In the genomic region with DNA sequence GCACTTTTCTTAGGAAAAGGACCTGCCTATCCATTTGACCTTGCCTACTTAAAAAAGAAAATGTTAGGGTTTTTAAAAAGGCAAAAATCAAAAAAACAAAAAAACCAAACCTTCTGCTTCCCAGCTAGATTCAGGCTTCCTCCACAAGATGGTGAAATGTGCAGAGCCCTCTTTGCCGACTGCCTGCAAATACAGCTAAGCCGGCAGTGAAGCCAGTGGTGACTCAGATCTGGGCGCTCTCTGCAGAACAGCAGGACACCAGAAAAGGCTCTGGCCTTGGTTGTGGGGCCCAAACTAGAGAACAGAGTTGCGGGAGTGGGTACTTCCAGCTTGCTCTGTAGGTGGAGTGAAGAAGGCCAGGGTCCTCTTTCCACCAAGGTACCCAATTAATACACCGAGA, we compare ENCODE assay signal across 10 mouse cellular contexts. TPM values are rescaled to one million over a fixed set of nuclear protein-coding genes. Genes with fewer than 3 reads are reported as not detected.
A peak's percentile ranks its signal among the peaks of the same experiment; 100 is the strongest.
DNase-seq lines count a peak whose midpoint lies in the region; ATAC-seq lines count a peak whose summit lies in the region.
"Had no signal": no experiment of that assay in that cellular context is flagged by ENCODE, and none has a peak within 500 bp of the region (broad histone marks: within the 10 kb centered on the region; RNA-seq: fewer than 3 reads in every experiment).

No protein-coding gene starts in this region.

- no peaks in the 10 kb centered on the region for H3K9me3 ChIP-seq in heart, embryonic 13.5 days
- no peaks in the 10 kb centered on the region for H3K9me3 ChIP-seq in embryonic facial prominence, embryonic 14.5 days (ENCODE audit: control insufficient read depth, low read length)
- H3K9me3 ChIP-seq in limb, embryonic 15.5 days: no peaks in the 10 kb centered on the region

- 28% methylated on average over 5 of the region's 5 CpGs for WGBS in heart, embryonic 13.5 days
- whole genome bisulfite sequencing in embryonic facial prominence, embryonic 14.5 days: 38% methylated on average over 5 of the region's 5 CpGs
- WGBS in limb, embryonic 15.5 days: 27% methylated on average over 5 of the region's 5 CpGs

- no peak overlapping the region for H3K9ac ChIP-seq in heart, embryonic 13.5 days
- no peak overlapping the region for H3K9ac ChIP-seq in embryonic facial prominence, embryonic 14.5 days (ENCODE audit: low read depth, low read length)
- no peak overlapping the region for H3K9ac ChIP-seq in limb, embryonic 15.5 days

- H3K4me2 ChIP-seq in heart, embryonic 13.5 days: peak overlapping the region; percentile 91
- H3K4me2 ChIP-seq in embryonic facial prominence, embryonic 14.5 days (ENCODE audit: low read depth, low read length): peak overlapping the region; percentile 89; the same call in 1 of the 2 replicates
- H3K4me2 ChIP-seq in limb, embryonic 15.5 days: peak overlapping the region; percentile 87; the same call in 1 of the 2 replicates

- no peaks in the 10 kb centered on the region for H3K36me3 ChIP-seq in heart, embryonic 13.5 days
- H3K36me3 ChIP-seq in embryonic facial prominence, embryonic 14.5 days (ENCODE audit: control insufficient read depth, insufficient read depth, low read length): no peaks in the 10 kb centered on the region
- no peaks in the 10 kb centered on the region for H3K36me3 ChIP-seq in limb, embryonic 15.5 days

- H3K4me1 ChIP-seq in heart, embryonic 13.5 days: peaks cover 15% of the 10 kb centered on the region
- H3K4me1 ChIP-seq in embryonic facial prominence, embryonic 14.5 days (ENCODE audit: control insufficient read depth, insufficient read depth, low read length): peaks cover 2% of the 10 kb centered on the region; the same call in 1 of the 2 replicates
- peaks cover 14% of the 10 kb centered on the region for H3K4me1 ChIP-seq in limb, embryonic 15.5 days

- peaks cover 86% of the 10 kb centered on the region for H3K27me3 ChIP-seq in heart, embryonic 13.5 days (replicated peaks)
- peaks cover 56% of the 10 kb centered on the region for H3K27me3 ChIP-seq in embryonic facial prominence, embryonic 14.5 days (replicated peaks; ENCODE audit: control insufficient read depth, insufficient read depth, low read length)
- peaks cover 63% of the 10 kb centered on the region for H3K27me3 ChIP-seq in limb, embryonic 15.5 days

- DNase-seq in heart, postnatal 25 days (ENCODE audit: low spot score): no peak
- peak; percentile 49 for DNase-seq in NIH3T3 (ENCODE audit: low read depth)
- no peak for DNase-seq in embryonic facial prominence, embryonic 14.5 days (ENCODE audit: low spot score)
- no peak for DNase-seq in MN1 (ENCODE audit: low spot score)
- DNase-seq in c-Kit-positive CD71-positive TER-119-positive erythroid progenitor cells, embryonic 14.5 days (ENCODE audit: low spot score): no peak
- no peak for DNase-seq in gastrocnemius, postnatal 10 days

- H3K27ac ChIP-seq in heart, embryonic 13.5 days (replicated peaks): no peak overlapping the region
- no peak overlapping the region for H3K27ac ChIP-seq in embryonic facial prominence, embryonic 14.5 days (replicated peaks; ENCODE audit: low read depth, low read length)
- H3K27ac ChIP-seq in limb, embryonic 15.5 days: no peak overlapping the region

- ATAC-seq in heart, embryonic 13.5 days (ENCODE audit: extremely low read depth, insufficient number of reproducible peaks, low FRiP score, low TSS enrichment): no peak
- ATAC-seq in embryonic facial prominence, embryonic 14.5 days (ENCODE audit: low read depth): no peak
- no peak for ATAC-seq in limb, embryonic 15.5 days (ENCODE audit: insufficient number of reproducible peaks, low FRiP score, low TSS enrichment, low read depth)

- H3K4me3 ChIP-seq in heart, embryonic 13.5 days: peak overlapping the region; percentile 59
- no peak overlapping the region for H3K4me3 ChIP-seq in embryonic facial prominence, embryonic 14.5 days (ENCODE audit: low read depth, low read length)
- no peak overlapping the region for H3K4me3 ChIP-seq in limb, embryonic 15.5 days

- intact Hi-C loops in heart, postnatal 25 days (cut with DNase I): no loop called here

RNA-seq across cellular contexts. Expression of a gene that starts 1.0 kb away (rescaled TPM):
- 0.10 TPM in 1 of 2 replicates, not detected in the other for polyA plus RNA-seq in heart, embryonic 13.5 days (2015; fragmentation: Nextera tagmentation; extraction: Ambion mirVana)
- under 1 TPM; 0.20 to 0.29 TPM for total RNA-seq in heart, postnatal 25 days (2021)
- polyA plus RNA-seq in embryonic facial prominence, embryonic 14.5 days (2014; fragmentation: Nextera tagmentation; extraction: Ambion mirVana): 0.46 and 1.2 TPM in 2 replicates
- 0.49 and 0.67 TPM in 2 replicates for polyA plus RNA-seq in limb, embryonic 15.5 days (2015; fragmentation: Nextera tagmentation; extraction: Ambion mirVana)
- total RNA-seq in gastrocnemius, postnatal 10 days (2021): under 1 TPM in 1 of 2 experiments, not detected in 1; 0.16 TPM
- total RNA-seq: common myeloid progenitor, adult 5-6 weeks had no signal
- polyA plus RNA-seq: small intestine, adult 2 months had no signal

RNA-seq across cellular contexts. Expression of a gene that starts 32.3 kb away (rescaled TPM):
- polyA plus RNA-seq in heart, embryonic 13.5 days (2015; fragmentation: Nextera tagmentation; extraction: Ambion mirVana): 282 and 334 TPM in 2 replicates
- total RNA-seq in heart, postnatal 25 days (2021): 100 to 1,000 TPM; 206 to 234 TPM
- 92.6 and 111 TPM in 2 replicates for polyA plus RNA-seq in embryonic facial prominence, embryonic 14.5 days (2014; fragmentation: Nextera tagmentation; extraction: Ambion mirVana)
- polyA plus RNA-seq in limb, embryonic 15.5 days (2015; fragmentation: Nextera tagmentation; extraction: Ambion mirVana): 130 and 138 TPM in 2 replicates
- 10 to 100 TPM; 77.2 to 79.1 TPM for total RNA-seq in gastrocnemius, postnatal 10 days (2021)
